Mouse (Mus musculus) thymus, postnatal 14 days (tissue): Measurements from ENCODE around the gene Atp6v1e2.

Source experiments
- DNase-seq: peaks from one replicate; pipeline ENCODE4 v3.0.0; 2021

The Atp6v1e2 gene

DNA sequence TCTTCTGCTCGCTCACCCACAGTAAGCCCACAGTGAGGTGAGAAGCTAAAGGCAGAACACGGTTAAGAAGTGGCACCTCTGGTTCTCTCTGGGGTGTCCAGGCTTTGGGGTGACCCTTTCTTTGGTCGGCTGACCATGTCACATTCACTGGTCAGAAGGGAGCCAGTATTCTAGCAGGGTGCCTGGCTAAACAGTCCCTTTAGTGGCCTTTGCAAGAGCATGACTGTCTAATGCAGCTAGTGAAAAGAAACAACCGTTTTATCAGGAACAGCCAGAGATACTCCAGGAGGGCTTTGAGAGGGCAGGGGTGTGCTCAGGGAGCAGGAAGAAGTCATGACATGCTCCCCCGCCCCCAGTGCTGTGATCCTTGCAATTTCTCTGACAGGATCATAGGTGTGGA, 36.4 kb downstream of the Atp6v1e2 start:
- DNase-seq: no peak

GRCm38 (mm10) chr17:86909733-86910495, 37.8 kb downstream of the Atp6v1e2 start:
- DNase-seq: no peak

DNA sequence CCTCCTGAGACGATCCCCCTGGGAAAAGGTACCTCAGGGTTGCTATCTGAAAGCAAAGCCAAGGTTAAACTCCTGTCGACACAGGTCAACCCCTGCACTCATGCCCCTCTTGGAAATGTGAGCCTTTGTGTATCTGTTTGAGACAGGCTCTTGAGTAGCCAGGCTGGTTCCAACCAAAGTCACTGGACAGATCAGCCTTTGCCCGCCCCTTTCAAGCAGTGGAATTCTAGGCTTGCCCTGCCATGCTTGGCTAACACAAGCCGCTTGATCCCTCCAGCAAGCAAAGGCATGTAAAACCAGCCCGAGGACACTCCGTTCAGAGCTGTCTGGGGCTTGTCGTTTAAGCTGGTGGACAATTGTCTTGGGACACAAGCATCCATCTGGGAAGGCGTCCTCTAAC, 39.4 kb downstream of the Atp6v1e2 start:
- DNase-seq: no peak

DNA sequence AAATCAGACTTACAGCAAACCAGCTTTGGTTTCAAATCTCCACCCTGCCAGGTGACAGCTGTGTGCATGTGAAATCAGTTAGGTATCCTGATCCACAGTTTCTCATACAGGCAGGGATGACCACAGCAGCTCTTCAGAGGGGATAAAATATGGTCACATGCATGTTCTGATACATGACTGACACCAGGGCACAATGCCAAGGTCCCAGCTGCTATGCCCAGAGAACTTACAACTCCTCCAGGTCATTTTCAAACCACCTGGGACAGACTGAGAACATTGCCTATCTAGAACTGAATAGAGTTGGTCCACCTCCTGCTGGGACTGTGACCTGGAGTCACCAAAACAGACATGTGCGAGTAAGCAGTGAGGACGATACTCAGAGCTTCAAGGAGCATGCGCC, 40.6 kb downstream of the Atp6v1e2 start:
- DNase-seq: no peak

- peak; percentile 18 for DNase-seq
These were observed 41.1 kb downstream of the Atp6v1e2 start for GRCm38 (mm10) chr17:86906601-86907000.

- DNase-seq: peak; percentile 82
These were observed 41.6 kb downstream of the Atp6v1e2 start for GRCm38 (mm10) chr17:86906136-86906461.

DNA sequence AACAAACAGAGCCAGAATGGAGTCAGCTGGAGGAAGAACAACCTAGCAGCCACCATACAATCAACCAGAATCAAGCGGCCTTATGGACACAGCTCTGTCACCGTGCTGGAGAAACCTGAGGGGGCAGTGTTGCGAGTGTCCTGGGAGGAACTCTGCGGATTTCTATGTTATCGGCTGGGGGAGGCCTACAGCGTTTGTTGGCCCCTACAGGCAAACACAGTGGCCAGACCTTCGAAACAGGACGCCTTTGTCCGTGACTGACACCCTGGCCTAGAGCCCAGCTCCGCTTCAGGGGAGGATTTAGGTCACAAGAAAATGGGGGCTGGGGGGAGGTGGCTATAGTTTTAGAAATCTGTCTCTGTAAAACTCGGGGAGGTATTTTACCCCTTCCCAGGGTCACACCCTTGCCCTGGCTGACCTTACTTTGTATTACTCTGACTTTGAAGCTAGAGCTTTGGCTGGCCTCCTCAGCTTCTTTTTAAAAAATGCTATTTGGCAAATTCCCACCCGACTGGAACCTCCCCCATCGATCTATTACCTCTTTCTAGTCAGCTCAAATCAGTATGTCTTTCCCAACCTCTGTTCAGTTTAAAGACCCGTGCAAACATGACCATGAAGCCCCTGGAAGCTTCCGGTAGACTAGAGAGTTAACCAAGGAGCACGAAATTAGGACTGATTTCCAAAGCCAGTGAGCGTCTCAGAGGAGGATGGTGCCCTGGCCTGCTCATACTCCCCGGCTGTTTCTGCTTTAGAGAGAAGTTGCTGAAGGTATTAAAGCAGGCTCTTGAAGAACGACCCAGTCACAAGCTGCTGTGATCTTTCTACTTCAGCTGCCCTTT, 42.2 kb downstream of the Atp6v1e2 start:
- peak; percentile 5 for DNase-seq

DNA sequence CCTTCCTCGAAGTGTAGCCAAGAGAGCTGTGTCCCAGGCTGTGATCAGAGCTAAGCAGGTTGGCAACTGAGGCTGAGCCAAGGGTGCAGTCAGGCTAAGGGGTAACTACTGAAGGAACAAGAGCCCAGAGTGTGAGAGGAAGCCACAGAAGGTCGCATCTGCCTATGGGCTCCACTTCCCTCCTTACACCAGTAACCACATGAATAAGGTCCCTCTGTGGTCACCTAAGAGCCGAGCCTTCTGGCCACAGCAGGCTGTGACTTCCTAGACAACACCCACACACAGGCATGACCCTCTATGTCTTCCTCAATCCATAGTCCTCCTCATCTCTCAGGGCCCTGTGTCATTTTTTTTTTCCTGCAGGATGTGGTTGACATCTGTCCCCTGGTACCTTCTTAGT, 43.5 kb downstream of the Atp6v1e2 start:
- no peak for DNase-seq

GRCm38 (mm10) chr17:86903596-86903995, 44.1 kb downstream of the Atp6v1e2 start:
- DNase-seq: peak; percentile 61

GRCm38 (mm10) chr17:86902399-86903067, 45.2 kb downstream of the Atp6v1e2 start:
- DNase-seq: no peak

DNA sequence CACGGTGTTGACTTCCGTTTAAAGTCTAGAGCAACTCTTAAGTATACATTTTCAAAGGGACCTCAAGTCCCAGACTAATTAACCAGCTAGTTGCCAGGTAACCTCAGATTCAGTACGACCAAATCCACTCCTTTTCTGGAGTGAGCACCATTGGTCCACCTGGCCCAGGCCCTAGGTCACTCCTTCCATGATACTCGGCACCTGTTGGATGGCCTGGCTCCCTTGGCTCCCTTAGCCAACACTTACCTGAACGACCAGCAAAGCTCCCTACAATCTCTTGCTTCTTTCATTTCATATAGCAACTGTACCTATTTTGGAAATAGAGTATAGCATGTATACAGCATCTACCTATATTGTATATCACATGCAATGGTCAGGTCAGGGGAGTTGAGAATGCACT, 47.1 kb downstream of the Atp6v1e2 start:
- no peak for DNase-seq

GRCm38 (mm10) chr17:86899821-86900220, 47.9 kb downstream of the Atp6v1e2 start:
- no peak for DNase-seq

DNA sequence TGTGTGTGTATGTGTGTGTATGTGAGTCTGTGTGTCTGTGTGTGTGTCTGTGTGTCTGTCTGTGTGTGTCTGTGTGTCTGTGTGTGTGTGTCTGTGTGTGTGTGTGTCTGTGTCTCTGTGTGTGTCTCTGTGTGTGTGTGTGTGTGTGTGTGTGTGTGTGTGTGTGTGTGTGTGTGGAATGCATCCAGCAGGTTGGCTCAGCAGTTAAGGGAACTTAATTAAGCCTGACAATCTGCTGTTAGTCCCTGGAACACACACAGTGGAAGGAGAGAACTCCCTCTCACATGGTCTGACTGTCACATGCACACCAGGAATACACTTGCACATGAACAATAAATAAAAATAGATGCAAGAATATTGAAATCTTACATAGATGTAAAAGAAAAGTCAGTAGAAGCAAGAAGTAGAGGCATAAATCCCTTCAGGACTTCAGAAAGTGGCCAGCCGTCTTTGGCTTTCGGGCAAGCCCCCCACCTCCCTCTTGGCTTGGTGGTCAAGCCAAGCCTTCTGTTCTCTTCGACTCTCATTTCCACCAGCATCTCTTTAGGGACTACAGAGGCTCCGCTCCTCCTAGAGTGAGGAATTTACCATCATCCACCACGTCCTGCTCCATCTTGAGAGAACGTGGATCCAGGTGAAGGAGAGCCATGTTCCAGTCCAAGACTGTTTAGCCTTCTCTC, 50.1 kb downstream of the Atp6v1e2 start:
- no peak for DNase-seq

- no peak for DNase-seq
These were observed 52.5 kb downstream of the Atp6v1e2 start for GRCm38 (mm10) chr17:86895191-86895590.
